Mouse (Mus musculus) erythroblast, embryonic 14.5 days (primary cell): ENCODE results near the gene Tecpr2.

ENCODE experiments used
- GATA1 ChIP-seq: IDR thresholded peaks from 2 replicates; pipeline ENCODE4 v1.6.1; 2012; ENCODE audit warnings: low read length, inconsistent platforms, mixed read lengths
- TAL1 ChIP-seq: IDR thresholded peaks from 3 replicates; pipeline ENCODE4 v1.6.1; 2012; ENCODE audit warnings: low read length, inconsistent platforms, mixed read lengths

- TF ChIP-seq GATA1 (no peak), TAL1 (no peak)
Measured at GRCm38 (mm10) chr12:110851414-110851813, 37.6 kb upstream of the Tecpr2 start.
